Mouse (Mus musculus): ENCODE results near the gene Hadhb. TPM values are rescaled to one million over a fixed set of nuclear protein-coding genes. Genes with fewer than 3 reads are reported as not detected.

Gene Hadhb
- polyA plus RNA-seq, 1 experiment from 2014 or later = 70.4 TPM

DNA sequence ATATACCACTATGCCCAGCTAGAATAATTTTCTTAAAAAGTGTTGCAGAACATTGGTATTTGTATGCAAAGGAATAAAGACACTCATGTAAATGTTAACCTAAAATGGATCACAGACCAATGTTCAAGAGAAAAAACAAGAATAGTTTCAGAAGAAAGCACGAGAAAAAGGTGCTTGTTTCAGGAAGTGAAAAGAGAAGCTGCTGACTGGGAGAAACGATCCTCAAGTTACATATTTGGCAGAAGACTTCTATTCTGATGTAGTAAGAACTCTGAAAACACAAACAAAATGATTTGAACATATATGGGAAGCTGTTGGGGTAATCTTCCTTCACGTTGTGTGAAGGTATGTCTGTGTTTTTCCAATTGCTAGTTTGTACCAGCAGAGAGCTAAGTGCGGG is 16.9 kb upstream of the Hadhb start:
- no peak overlapping the region for H3K4me3 ChIP-seq (ENCODE audit: low read length)
- ATAC-seq = no peak
- no peak overlapping the region for H3K9ac ChIP-seq (ENCODE audit: low read depth, low read length)
- no peak overlapping the region for H3K4me2 ChIP-seq (ENCODE audit: low read length)
- H3K27me3 ChIP-seq (replicated peaks; ENCODE audit: control insufficient read depth, insufficient read depth, low read length) = no peaks in the 10 kb centered on the region
- 95% methylated on average over 4 of the region's 4 CpGs for WGBS
- H3K4me1 ChIP-seq (ENCODE audit: control insufficient read depth, insufficient read depth, low read depth, low read length) = no peaks in the 10 kb centered on the region
- H3K9me3 ChIP-seq (ENCODE audit: control insufficient read depth, low read length) = no peaks in the 10 kb centered on the region
- H3K27ac ChIP-seq (ENCODE audit: low read depth, low read length) = no peak overlapping the region
- peaks cover 43% of the 10 kb centered on the region for H3K36me3 ChIP-seq (ENCODE audit: control insufficient read depth, insufficient read depth, low read length)

DNA sequence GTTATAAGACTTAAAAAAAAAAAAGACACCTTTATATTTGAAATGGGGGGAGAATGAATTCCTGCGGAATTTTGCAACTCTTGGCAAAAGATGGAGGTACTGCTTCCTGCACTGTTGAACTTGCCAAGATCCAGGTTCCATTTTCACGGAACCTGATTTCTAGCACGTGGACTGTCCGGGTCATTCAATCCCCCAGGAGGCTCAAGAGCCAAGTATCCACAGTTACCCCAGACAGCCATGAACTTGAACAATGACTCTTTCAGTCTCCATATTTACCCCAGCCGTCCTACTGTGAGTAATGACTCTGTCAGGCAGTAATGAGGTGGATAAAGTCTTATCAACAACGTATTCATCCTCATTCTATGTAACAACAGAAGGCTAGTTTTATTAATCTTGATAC is 8.5 kb upstream of the Hadhb start:
- WGBS = 81% methylated on average over 6 of the region's 6 CpGs
- H3K27ac ChIP-seq (ENCODE audit: low read depth, low read length) = no peak overlapping the region
- H3K27me3 ChIP-seq (replicated peaks; ENCODE audit: control insufficient read depth, insufficient read depth, low read length) = no peaks in the 10 kb centered on the region
- H3K36me3 ChIP-seq (ENCODE audit: control insufficient read depth, insufficient read depth, low read length) = peaks cover 35% of the 10 kb centered on the region
- no peaks in the 10 kb centered on the region for H3K9me3 ChIP-seq (ENCODE audit: control insufficient read depth, low read length)
- no peak overlapping the region for H3K4me2 ChIP-seq (ENCODE audit: low read length)
- no peak overlapping the region for H3K4me3 ChIP-seq (ENCODE audit: low read length)
- H3K9ac ChIP-seq (ENCODE audit: low read depth, low read length) = no peak overlapping the region
- peaks cover under 1% of the 10 kb centered on the region; the same call in 1 of the 2 replicates for H3K4me1 ChIP-seq (ENCODE audit: control insufficient read depth, insufficient read depth, low read depth, low read length)
- no peak for ATAC-seq

DNA sequence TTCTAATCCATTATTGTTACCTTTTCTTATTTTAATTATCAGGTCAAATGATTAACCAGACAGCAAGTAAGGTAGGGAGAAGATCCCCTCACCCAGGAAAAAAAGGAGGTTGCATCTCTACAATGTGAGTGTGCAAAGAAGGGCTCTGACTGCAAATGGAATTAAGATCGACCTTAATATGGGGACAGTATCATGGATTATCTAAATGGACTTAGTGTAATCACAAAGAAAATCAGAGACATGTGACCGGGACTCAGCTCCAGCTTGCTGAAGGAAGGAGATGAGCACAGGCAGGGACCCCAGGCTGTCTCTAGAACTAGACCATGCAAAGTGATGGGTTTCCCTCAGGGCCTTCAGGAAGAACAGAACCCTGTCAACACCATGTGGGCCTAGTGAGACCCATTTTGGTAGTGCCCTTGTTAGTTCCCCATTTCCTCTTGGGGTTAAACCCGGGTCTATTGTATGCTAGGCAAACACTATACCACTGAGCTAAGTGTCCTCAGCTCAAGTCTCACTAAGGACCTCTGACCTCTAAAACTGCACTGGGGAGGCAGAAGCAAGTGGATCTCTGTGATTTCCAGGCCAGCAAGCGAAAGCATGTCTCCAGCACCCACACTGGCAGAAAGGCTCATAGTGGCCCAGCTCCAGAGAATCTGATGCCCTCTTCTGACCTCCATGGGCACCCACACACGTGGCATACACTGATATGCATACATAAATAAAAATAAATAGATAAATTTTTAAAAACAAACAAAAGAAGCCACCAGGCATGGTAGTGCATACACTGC is 6.7 kb upstream of the Hadhb start:
- H3K27ac ChIP-seq (ENCODE audit: low read depth, low read length) = no peak overlapping the region
- no peaks in the 10 kb centered on the region for H3K9me3 ChIP-seq (ENCODE audit: control insufficient read depth, low read length)
- H3K27me3 ChIP-seq (replicated peaks; ENCODE audit: control insufficient read depth, insufficient read depth, low read length) = no peaks in the 10 kb centered on the region
- no peak overlapping the region for H3K9ac ChIP-seq (ENCODE audit: low read depth, low read length)
- peaks cover 25% of the 10 kb centered on the region for H3K36me3 ChIP-seq (ENCODE audit: control insufficient read depth, insufficient read depth, low read length)
- no peak for ATAC-seq
- peaks cover 7% of the 10 kb centered on the region for H3K4me1 ChIP-seq (ENCODE audit: control insufficient read depth, insufficient read depth, low read depth, low read length)
- H3K4me3 ChIP-seq (ENCODE audit: low read length) = no peak overlapping the region
- 91% methylated on average over 5 of the region's 5 CpGs for WGBS
- H3K4me2 ChIP-seq (ENCODE audit: low read length) = no peak overlapping the region

DNA sequence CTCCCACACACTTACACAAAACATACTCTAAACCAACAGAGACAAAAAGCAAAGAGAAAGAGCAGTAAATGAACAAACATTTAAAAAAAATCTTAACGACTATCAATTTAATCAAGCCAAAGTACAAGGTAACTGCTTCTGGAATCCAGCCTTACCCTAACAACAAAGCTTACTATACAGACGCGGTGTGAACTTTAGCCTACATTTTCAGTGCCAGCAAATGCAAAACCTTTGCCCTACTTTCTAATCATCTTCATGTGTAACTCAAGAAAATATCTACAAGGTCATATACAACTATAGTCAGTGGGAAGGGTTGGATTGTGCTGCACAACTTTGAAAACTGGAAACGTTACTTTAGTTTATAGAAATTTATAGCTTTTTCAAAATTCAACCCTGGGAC is 3.0 kb upstream of the Hadhb start:
- H3K27ac ChIP-seq (ENCODE audit: low read depth, low read length) = no peak overlapping the region
- 66% methylated on average over 4 of the region's 4 CpGs for WGBS
- H3K4me2 ChIP-seq (ENCODE audit: low read length) = no peak overlapping the region

DNA sequence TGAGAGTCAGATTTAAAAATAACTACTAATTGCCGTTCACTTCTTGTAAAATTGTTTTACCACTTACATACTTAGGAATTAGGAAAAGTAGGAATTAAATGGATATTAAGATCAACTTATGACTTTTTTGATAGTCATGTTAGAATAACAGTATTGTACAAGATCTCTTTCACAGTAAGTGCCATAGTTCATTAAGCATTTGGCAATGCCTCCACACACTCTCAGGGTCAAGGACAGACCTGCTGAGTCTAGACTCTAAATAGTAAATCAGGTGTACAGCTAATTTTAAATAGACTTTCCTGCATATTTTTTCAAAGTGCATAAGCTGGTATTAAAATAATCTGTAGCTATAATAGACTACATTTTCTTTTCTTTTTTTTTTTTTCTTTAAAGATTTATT is 2.6 kb upstream of the Hadhb start:
- no peak overlapping the region for H3K9ac ChIP-seq (ENCODE audit: low read depth, low read length)
- H3K4me1 ChIP-seq (ENCODE audit: control insufficient read depth, insufficient read depth, low read depth, low read length) = peaks cover 21% of the 10 kb centered on the region
- no peak for ATAC-seq
- no peak overlapping the region for H3K4me2 ChIP-seq (ENCODE audit: low read length)
- H3K36me3 ChIP-seq (ENCODE audit: control insufficient read depth, insufficient read depth, low read length) = no peaks in the 10 kb centered on the region
- H3K9me3 ChIP-seq (ENCODE audit: control insufficient read depth, low read length) = no peaks in the 10 kb centered on the region
- 89% methylated on average over 1 of the region's 1 CpGs for WGBS
- H3K27me3 ChIP-seq (replicated peaks; ENCODE audit: control insufficient read depth, insufficient read depth, low read length) = no peaks in the 10 kb centered on the region
- no peak overlapping the region for H3K4me3 ChIP-seq (ENCODE audit: low read length)
- no peak overlapping the region for H3K27ac ChIP-seq (ENCODE audit: low read depth, low read length)

More for the DNA sequence above, 3.0 kb upstream of the Hadhb start:
- Histone ChIP-seq H3K36me3 (ENCODE audit: control insufficient read depth, insufficient read depth, low read length) (no peaks in the 10 kb centered on the region), H3K27me3 (replicated peaks; ENCODE audit: control insufficient read depth, insufficient read depth, low read length) (no peaks in the 10 kb centered on the region), H3K9ac (ENCODE audit: low read depth, low read length) (no peak overlapping the region), H3K9me3 (ENCODE audit: control insufficient read depth, low read length) (no peaks in the 10 kb centered on the region), H3K4me1 (ENCODE audit: control insufficient read depth, insufficient read depth, low read depth, low read length) (peaks cover 21% of the 10 kb centered on the region), H3K4me3 (ENCODE audit: low read length) (no peak overlapping the region)
- no peak for ATAC-seq

DNA sequence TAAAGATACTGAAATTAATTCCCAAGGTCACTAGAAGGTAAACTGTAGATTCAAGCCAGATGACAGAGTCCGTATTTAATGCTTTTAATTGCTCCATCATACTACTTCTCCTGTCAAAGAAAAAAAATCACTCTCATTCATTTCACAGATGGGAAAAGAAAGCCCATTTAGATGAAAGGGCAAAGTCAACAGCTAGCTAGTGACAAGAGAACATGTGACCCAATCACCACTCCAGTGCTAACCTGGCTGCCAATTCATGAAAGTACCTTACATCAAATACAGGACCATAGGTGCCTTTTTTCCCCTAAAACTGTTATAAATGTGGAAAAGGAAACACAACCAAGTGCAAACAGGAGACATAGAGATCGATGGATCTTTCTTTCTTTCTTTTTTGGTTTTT is 1.8 kb upstream of the Hadhb start:
- Histone ChIP-seq H3K4me1 (ENCODE audit: control insufficient read depth, insufficient read depth, low read depth, low read length) (peaks cover 21% of the 10 kb centered on the region), H3K36me3 (ENCODE audit: control insufficient read depth, insufficient read depth, low read length) (no peaks in the 10 kb centered on the region), H3K4me2 (ENCODE audit: low read length) (no peak overlapping the region), H3K27me3 (replicated peaks; ENCODE audit: control insufficient read depth, insufficient read depth, low read length) (no peaks in the 10 kb centered on the region), H3K9me3 (ENCODE audit: control insufficient read depth, low read length) (no peaks in the 10 kb centered on the region), H3K27ac (ENCODE audit: low read depth, low read length) (no peak overlapping the region), H3K9ac (ENCODE audit: low read depth, low read length) (no peak overlapping the region), H3K4me3 (ENCODE audit: low read length) (no peak overlapping the region)
- WGBS = 88% methylated on average over 2 of the region's 2 CpGs
- no peak for ATAC-seq

DNA sequence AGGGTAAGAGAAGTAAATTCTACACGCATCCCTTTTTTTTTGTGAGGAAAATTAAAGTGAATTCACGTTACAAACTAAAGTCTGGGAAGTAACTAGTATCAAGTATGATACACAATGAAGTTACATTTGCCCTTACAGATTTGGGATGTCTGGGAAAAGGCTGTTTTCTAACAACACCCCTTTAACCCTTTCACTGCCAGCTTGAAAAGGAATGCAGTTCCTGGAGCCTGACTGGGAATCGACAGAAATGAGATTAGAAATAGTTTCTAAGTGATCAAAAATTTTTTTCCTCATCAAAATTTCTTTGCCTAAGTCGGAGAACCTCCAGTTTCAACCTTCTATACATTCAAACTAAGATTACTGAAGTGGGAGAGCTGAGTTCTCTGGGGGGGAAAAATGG is 1.0 kb upstream of the Hadhb start:
- H3K9me3 ChIP-seq (ENCODE audit: control insufficient read depth, low read length) = no peaks in the 10 kb centered on the region
- 23% methylated on average over 4 of the region's 4 CpGs for WGBS
- no peaks in the 10 kb centered on the region for H3K36me3 ChIP-seq (ENCODE audit: control insufficient read depth, insufficient read depth, low read length)
- no peak for ATAC-seq
- peak overlapping the region; percentile 78 for H3K9ac ChIP-seq (ENCODE audit: low read depth, low read length)
- H3K4me2 ChIP-seq (ENCODE audit: low read length) = peak overlapping the region; percentile 86
- H3K27me3 ChIP-seq (replicated peaks; ENCODE audit: control insufficient read depth, insufficient read depth, low read length) = no peaks in the 10 kb centered on the region
- no peak overlapping the region for H3K27ac ChIP-seq (ENCODE audit: low read depth, low read length)
- peaks cover 21% of the 10 kb centered on the region for H3K4me1 ChIP-seq (ENCODE audit: control insufficient read depth, insufficient read depth, low read depth, low read length)
- H3K4me3 ChIP-seq (ENCODE audit: low read length) = peak overlapping the region; percentile 63

DNA sequence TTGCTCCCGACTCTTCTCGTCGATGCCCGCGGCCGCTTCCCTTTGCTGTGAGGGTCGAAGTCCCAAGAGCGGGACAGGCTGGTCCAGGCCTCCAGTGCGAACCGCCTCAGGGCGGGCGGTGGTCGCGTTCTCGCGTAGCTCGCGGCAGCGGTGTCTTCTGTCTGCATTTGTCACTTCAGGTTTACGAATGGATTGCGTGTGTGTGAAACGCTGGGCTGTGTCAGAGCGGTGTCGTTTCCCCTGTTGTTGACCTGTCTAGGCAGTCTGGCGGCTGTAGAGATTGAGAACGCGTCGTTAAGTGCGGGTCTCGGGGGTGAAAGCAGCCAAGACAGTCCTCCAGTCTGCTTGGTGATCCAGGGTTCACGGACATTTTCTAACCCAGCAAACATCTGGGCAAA is 346 bp downstream of the Hadhb start:
- Histone ChIP-seq H3K4me2 (ENCODE audit: low read length) (peak overlapping the region; percentile 86), H3K9ac (ENCODE audit: low read depth, low read length) (peak overlapping the region; percentile 78), H3K27ac (ENCODE audit: low read depth, low read length) (peak overlapping the region; percentile 93), H3K4me3 (ENCODE audit: low read length) (peak overlapping the region; percentile 63), H3K27me3 (replicated peaks; ENCODE audit: control insufficient read depth, insufficient read depth, low read length) (no peaks in the 10 kb centered on the region), H3K4me1 (ENCODE audit: control insufficient read depth, insufficient read depth, low read depth, low read length) (peaks cover 21% of the 10 kb centered on the region), H3K36me3 (ENCODE audit: control insufficient read depth, insufficient read depth, low read length) (no peaks in the 10 kb centered on the region), H3K9me3 (ENCODE audit: control insufficient read depth, low read length) (no peaks in the 10 kb centered on the region)
- ATAC-seq = peak; percentile 72
- 0% methylated on average over 31 of the region's 31 CpGs for WGBS

DNA sequence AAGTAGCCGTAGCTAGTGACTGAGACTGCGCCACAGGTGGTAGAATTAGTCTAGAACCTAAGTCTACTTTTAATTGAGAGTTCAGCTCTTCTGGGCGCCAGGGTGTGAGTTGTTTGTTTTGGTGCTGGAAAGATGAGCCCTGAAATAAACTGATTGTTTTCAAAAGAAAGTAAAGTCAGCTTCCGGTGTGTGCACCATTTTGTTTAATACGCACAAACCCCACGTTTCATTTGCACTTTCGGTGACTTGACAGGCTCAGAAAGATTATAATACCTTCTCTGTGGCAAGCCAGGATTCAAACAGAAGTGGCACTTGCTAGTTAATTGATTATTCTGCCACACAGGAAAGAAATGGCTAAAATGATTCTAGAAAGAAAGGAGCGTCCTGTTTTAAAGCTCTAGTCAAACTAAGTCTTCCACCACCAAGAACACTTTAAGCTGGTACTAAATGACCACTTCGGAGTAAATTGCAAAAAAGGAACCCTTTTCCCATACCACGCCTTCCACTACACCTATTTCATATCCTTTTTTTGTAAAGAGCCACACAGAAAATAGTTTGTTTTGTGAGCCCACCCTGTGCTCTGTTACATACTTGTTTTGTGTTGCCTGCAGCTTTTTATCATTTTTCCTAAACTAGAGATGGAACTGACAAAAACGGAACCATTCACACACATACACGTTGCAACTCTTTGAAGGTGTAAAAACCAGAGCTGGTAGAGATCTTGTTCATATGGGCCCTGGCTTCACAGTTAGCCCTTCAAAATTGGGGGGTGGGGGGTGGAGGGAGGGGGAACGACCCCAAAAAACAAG is 977 bp downstream of the Hadhb start:
- no peak for ATAC-seq
- WGBS = 37% methylated on average over 13 of the region's 13 CpGs
- Histone ChIP-seq H3K4me2 (ENCODE audit: low read length) (peak overlapping the region; percentile 86), H3K36me3 (ENCODE audit: control insufficient read depth, insufficient read depth, low read length) (no peaks in the 10 kb centered on the region), H3K4me1 (ENCODE audit: control insufficient read depth, insufficient read depth, low read depth, low read length) (peaks cover 21% of the 10 kb centered on the region), H3K27me3 (replicated peaks; ENCODE audit: control insufficient read depth, insufficient read depth, low read length) (no peaks in the 10 kb centered on the region), H3K27ac (ENCODE audit: low read depth, low read length) (peak overlapping the region; percentile 93), H3K9me3 (ENCODE audit: control insufficient read depth, low read length) (no peaks in the 10 kb centered on the region), H3K4me3 (ENCODE audit: low read length) (peak overlapping the region; percentile 63), H3K9ac (ENCODE audit: low read depth, low read length) (peak overlapping the region; percentile 78)

All from hindbrain, embryonic 16.5 days (tissue).